Mouse (Mus musculus) forebrain, embryonic 11.5 days (tissue): ENCODE results near the gene Pabpc4. TPM values are rescaled to one million over a fixed set of nuclear protein-coding genes. Genes with fewer than 3 reads are reported as not detected.
"Not testable (repeated sequence)": the region's sequence is repeated elsewhere in the genome, so short reads cannot be mapped to it uniquely, and the experiment has no call there.

Source experiments
- ATAC-seq: fragments of 200-750 bp; cut with Nextera tagmentation; replicated peaks from 2 replicates; pipeline ENCODE4 v1.8.0; 2017; ENCODE audit warnings: moderate TSS enrichment; ENCODE audit not compliant: low FRiP score
- DNase-seq: peaks from one replicate; pipeline ENCODE4 v3.0.0-alpha.2; 2017; ENCODE audit warnings: low spot score
- H3K27ac ChIP-seq: fragments of 300-500 bp; sonication (generic); 2 replicates; pipeline ENCODE4 v1.5.1; 2014; ENCODE audit warnings: low read depth, low read length
- H3K27me3 ChIP-seq: fragments of 300-500 bp; sonication (generic); 2 replicates; pipeline ENCODE4 v1.6.1; 2014; ENCODE audit warnings: mild to moderate bottlenecking, low read length, mixed read lengths; ENCODE audit not compliant: control insufficient read depth, insufficient read depth
- H3K36me3 ChIP-seq: fragments of 300-500 bp; sonication (generic); 2 replicates; pipeline ENCODE4 v1.6.1; 2014; ENCODE audit warnings: mild to moderate bottlenecking, low read length, moderate library complexity, mixed read lengths; ENCODE audit not compliant: control insufficient read depth, insufficient read depth
- H3K4me1 ChIP-seq: fragments of 300-500 bp; sonication (generic); replicated peaks from 2 replicates; pipeline ENCODE4 v1.6.1; 2014; ENCODE audit warnings: low read length, mixed read lengths; ENCODE audit not compliant: control insufficient read depth, insufficient read depth
- H3K4me2 ChIP-seq: fragments of 300-500 bp; sonication (generic); 2 replicates; pipeline ENCODE4 v1.6.1; 2014; ENCODE audit warnings: low read depth, mild to moderate bottlenecking, low read length, moderate library complexity, mixed read lengths; ENCODE audit not compliant: severe bottlenecking
- H3K4me3 ChIP-seq: fragments of 300-500 bp; sonication (generic); 2 replicates; pipeline ENCODE4 v1.5.1; 2014; ENCODE audit warnings: low read depth, low read length
- H3K9ac ChIP-seq: fragments of 300-500 bp; sonication (generic); 2 replicates; pipeline ENCODE4 v1.6.1; 2014; ENCODE audit warnings: low read length
- H3K9me3 ChIP-seq: fragments of 300-500 bp; sonication (generic); 2 replicates; pipeline ENCODE4 v1.6.1; 2016; ENCODE audit warnings: low read length, mixed read lengths; ENCODE audit not compliant: control insufficient read depth
- WGBS: fragments of 180-500 bp; shearing (Covaris S2); extraction: QIAGEN DNeasy Blood & Tissue Kit; methylation state at CpG from one replicate; pipeline ENCODE4 v1.1.7; 2014; 5-methylcytosine and 5-hydroxymethylcytosine counted together
- polyA plus RNA-seq: library from polyadenylated mRNA; unstranded; fragments of >200 nt; fragmentation: Nextera tagmentation; extraction: Ambion mirVana; gene quantifications from 2 replicates; pipeline ENCODE4 v1.2.1, GENCODE M21; 2014

The Pabpc4 gene
- polyA plus RNA-seq, 1 experiment from 2014 or later = 47.0 TPM

DNA sequence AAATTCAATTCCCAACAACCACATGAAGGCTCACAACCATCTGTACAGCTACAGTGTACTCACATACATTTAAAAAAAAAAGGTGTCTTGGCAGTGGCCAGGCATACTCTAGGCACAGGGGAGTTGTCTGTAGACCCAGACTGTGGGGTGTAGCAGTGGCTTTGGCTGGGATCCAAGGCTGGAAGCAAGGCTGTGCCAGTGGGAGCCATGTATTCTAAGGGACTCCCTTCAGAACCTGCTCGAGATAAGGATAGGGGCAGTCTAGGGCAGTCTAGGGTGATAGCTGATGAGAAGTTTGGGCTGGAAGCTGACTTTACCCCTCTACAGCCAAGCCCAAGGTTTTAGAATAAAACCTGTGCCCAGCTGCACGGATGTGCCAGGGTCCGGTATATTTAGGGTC lies 63.9 kb downstream of the Pabpc4 start:
- H3K9me3 ChIP-seq = no peaks in the 10 kb centered on the region
- no peaks in the 10 kb centered on the region for H3K36me3 ChIP-seq
- H3K4me3 ChIP-seq = no peak overlapping the region
- H3K4me1 ChIP-seq = no peaks in the 10 kb centered on the region
- no peak overlapping the region for H3K4me2 ChIP-seq
- ATAC-seq (no peak), DNase-seq (no peak)
- WGBS = 88% methylated on average over 3 of the region's 3 CpGs
- no peak overlapping the region for H3K9ac ChIP-seq
- H3K27ac ChIP-seq = no peak overlapping the region
- H3K27me3 ChIP-seq = peaks cover 6% of the 10 kb centered on the region

- Histone ChIP-seq H3K9me3 (no peaks in the 10 kb centered on the region), H3K9ac (no peak overlapping the region), H3K4me2 (no peak overlapping the region), H3K27ac (no peak overlapping the region), H3K27me3 (peaks cover 6% of the 10 kb centered on the region), H3K4me1 (no peaks in the 10 kb centered on the region), H3K36me3 (no peaks in the 10 kb centered on the region), H3K4me3 (no peak overlapping the region)
- ATAC-seq (no peak), DNase-seq (no peak)
- 76% methylated on average over 3 of the region's 3 CpGs for WGBS
Observed at GRCm38 (mm10) chr4:123327630-123328029, 65.5 kb downstream of the Pabpc4 start.

DNA sequence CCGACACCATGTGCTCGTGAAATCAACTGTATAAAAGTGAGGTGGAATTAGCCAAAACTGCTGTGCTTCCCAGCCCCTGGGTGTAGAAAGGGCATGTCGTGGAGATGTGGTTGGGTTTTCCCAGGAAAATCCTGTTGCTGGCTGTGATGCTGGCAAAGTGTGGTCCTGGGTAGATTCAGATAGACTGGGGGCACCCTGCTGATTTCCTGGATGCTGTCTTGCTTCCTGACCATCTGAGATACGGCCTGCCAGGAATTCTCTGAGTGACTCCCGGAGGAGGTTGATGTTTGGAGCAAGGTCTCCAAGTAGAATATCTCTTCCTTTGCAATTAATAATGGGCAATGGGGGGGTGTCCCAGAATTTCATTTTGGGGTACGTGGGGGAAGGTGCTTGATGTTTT lies 66.8 kb downstream of the Pabpc4 start:
- Histone ChIP-seq H3K4me2 (no peak overlapping the region), H3K27me3 (no peaks in the 10 kb centered on the region), H3K36me3 (no peaks in the 10 kb centered on the region), H3K27ac (no peak overlapping the region), H3K9me3 (no peaks in the 10 kb centered on the region; the same call in 1 of the 2 replicates), H3K4me1 (no peaks in the 10 kb centered on the region), H3K9ac (no peak overlapping the region), H3K4me3 (no peak overlapping the region)
- WGBS = 81% methylated on average over 6 of the region's 6 CpGs
- DNase-seq (no peak), ATAC-seq (no peak)

DNA sequence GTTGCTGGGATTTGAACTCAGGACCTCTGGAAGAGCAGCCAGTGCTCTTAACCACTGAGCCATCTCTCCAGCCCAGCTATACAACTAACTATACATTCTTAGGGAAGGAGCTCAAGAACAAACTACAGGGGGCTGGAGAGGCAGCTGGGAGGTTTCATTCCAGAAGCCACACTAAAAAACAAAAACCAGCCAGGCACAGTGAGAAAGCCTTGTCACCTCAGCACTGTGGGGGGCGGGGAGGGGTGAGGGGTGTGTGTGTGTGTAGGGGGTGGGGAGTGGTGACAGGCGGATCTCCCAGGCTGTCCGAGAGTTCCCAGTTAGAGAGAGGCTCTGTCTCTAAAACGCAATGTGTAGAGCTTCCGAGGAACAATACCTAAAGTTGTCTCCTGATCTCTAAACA lies 69.2 kb downstream of the Pabpc4 start:
- DNase-seq (no peak), ATAC-seq (no peak)
- H3K4me2 ChIP-seq = no peak overlapping the region
- no peaks in the 10 kb centered on the region for H3K4me1 ChIP-seq
- no peaks in the 10 kb centered on the region for H3K36me3 ChIP-seq
- H3K9ac ChIP-seq = no peak overlapping the region
- H3K9me3 ChIP-seq = no peaks in the 10 kb centered on the region; the same call in 1 of the 2 replicates
- WGBS = 75% methylated on average over 5 of the region's 5 CpGs
- no peak overlapping the region for H3K27ac ChIP-seq
- no peak overlapping the region for H3K4me3 ChIP-seq
- no peaks in the 10 kb centered on the region for H3K27me3 ChIP-seq

GRCm38 (mm10) chr4:123331961-123332360 lies 69.8 kb downstream of the Pabpc4 start:
- not testable (repeated sequence) for H3K27ac ChIP-seq, H3K9me3 ChIP-seq, H3K36me3 ChIP-seq, DNase-seq, H3K9ac ChIP-seq, H3K4me3 ChIP-seq, H3K4me1 ChIP-seq, H3K27me3 ChIP-seq, H3K4me2 ChIP-seq, ATAC-seq
- 75% methylated on average over 1 of the region's 1 CpGs for WGBS

DNA sequence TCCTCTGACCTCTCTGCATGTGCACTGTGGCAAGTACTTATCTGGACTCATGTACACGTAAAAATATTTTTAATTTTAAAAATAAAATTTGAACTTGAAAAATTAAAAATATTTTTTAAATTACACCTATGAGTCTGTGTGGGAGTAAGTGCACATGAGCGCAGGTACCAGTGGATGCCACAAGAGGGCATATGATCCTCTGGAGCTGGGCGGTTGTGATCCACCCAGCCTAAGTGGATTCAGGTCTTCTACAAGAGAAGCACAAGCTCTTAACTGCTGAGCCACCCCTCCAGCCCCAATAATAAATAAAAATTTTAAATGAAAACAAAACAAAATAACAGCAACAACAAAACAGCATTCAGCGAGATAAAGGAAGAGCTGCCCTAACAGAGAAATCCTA lies 71.0 kb downstream of the Pabpc4 start:
- H3K27ac ChIP-seq = no peak overlapping the region
- ATAC-seq (no peak), DNase-seq (no peak)
- H3K4me1 ChIP-seq = no peaks in the 10 kb centered on the region
- no peaks in the 10 kb centered on the region; the same call in 1 of the 2 replicates for H3K9me3 ChIP-seq
- H3K9ac ChIP-seq = no peak overlapping the region
- no peak overlapping the region for H3K4me2 ChIP-seq
- no peaks in the 10 kb centered on the region for H3K27me3 ChIP-seq
- H3K4me3 ChIP-seq = no peak overlapping the region
- no peaks in the 10 kb centered on the region for H3K36me3 ChIP-seq
- WGBS = 92% methylated on average over 4 of the region's 4 CpGs

DNA sequence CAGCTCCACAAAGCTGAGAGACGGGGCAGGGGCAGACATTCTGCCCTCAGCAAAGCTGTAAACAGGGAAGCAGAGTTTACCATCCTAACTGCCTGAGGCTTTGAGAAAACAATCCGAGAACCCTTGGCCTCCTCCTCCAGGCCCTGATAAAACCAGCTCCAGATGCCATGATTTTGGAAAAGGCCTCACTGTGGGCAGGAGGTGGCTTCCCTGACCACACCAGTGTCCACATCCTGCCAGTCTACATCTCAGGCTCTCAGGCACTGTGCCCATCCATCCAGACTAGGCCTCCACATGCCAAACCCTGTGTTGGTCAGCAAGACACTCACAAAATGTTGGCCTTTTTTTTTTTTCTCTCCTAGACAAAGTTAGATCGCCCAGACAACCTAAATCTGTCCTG lies 72.0 kb downstream of the Pabpc4 start:
- WGBS = 66% methylated on average over 3 of the region's 3 CpGs
- H3K9me3 ChIP-seq = no peaks in the 10 kb centered on the region; the same call in 1 of the 2 replicates
- no peak for ATAC-seq

GRCm38 (mm10) chr4:123335244-123335643 lies 73.1 kb downstream of the Pabpc4 start:
- H3K4me2 ChIP-seq, H3K9me3 ChIP-seq, H3K4me3 ChIP-seq, H3K9ac ChIP-seq, H3K4me1 ChIP-seq, DNase-seq, H3K27ac ChIP-seq, ATAC-seq, H3K27me3 ChIP-seq, H3K36me3 ChIP-seq: not testable (repeated sequence)
- WGBS = 82% methylated on average over 10 of the region's 10 CpGs

More for the DNA sequence above, 72.0 kb downstream of the Pabpc4 start:
- Histone ChIP-seq H3K9ac (no peak overlapping the region), H3K4me2 (no peak overlapping the region), H3K36me3 (no peaks in the 10 kb centered on the region), H3K4me1 (no peaks in the 10 kb centered on the region), H3K4me3 (no peak overlapping the region), H3K27ac (no peak overlapping the region), H3K27me3 (no peaks in the 10 kb centered on the region)
- DNase-seq = no peak

DNA sequence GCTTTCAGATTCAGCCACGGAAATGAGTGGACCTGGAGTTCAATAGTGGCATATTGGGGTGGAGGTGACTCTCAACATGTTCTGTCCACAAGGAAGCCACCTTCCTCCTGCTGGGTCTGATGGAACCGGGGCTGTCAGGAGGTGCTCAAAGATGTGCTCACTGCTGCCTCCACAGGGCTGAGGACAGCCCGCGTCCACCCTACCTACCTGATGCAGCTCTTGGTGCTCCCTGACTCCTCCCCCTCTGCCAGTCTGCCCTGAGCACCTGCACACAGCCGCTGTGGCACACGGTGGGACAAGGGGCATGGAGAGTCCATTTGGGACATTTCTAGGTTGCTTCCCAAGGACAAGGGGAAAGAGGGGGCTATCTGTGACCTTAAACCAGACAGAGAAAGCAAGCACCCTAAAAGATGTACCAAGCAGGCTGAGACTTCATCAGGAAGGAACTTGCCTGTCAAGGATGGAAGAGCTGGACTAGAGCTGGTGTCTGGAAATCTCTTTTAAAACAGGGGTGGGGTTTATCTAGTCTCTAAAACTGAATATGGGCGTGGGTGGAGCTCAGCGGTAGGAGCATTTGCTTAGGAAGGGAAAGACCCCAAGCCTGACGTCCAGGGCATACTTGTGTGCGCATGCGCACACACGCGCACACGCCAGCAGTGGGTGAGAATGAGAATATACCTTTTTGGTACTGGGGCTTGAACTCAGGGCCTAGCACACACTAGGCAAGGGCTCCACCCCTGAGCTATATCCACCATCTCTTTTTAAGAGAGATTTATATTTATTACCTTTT lies 73.8 kb downstream of the Pabpc4 start:
- no peak overlapping the region for H3K27ac ChIP-seq
- no peak overlapping the region for H3K9ac ChIP-seq
- H3K36me3 ChIP-seq = no peaks in the 10 kb centered on the region
- WGBS = 71% methylated on average over 14 of the region's 14 CpGs
- ATAC-seq = no peak
- H3K9me3 ChIP-seq = no peaks in the 10 kb centered on the region; the same call in 1 of the 2 replicates
- no peak overlapping the region for H3K4me2 ChIP-seq
- H3K27me3 ChIP-seq = peaks cover 8% of the 10 kb centered on the region; the same call in 1 of the 2 replicates
- DNase-seq = no peak
- no peak overlapping the region for H3K4me3 ChIP-seq
- H3K4me1 ChIP-seq = no peaks in the 10 kb centered on the region
